Mouse (Mus musculus) layer of hippocampus, adult 9-11 months (tissue): ENCODE measurements around the gene Srrm4.

Experiments used
- DNase-seq: peaks from one replicate; pipeline ENCODE4 v3.0.0; 2022

Srrm4 gene

DNA sequence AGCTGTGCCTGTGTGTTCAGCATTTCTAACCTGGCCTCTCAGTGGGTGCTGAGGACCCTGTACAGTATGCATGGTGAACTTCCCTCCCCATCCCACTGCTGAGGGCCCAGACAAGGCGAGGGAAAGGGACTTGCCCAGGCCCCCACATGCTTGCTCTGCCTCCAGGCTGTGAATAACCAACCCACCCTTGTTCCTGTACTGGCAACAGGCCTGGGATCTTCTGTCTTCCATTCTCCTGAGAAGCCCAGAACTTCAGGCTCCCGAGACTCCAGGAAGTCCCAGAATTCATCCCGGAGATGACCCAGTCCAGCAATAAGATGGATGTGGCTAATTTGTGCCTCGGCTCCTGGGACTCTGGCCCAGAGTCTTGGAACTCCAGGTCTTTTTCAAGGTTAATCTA is 105.5 kb downstream of the Srrm4 start:
- DNase-seq: no peak

DNA sequence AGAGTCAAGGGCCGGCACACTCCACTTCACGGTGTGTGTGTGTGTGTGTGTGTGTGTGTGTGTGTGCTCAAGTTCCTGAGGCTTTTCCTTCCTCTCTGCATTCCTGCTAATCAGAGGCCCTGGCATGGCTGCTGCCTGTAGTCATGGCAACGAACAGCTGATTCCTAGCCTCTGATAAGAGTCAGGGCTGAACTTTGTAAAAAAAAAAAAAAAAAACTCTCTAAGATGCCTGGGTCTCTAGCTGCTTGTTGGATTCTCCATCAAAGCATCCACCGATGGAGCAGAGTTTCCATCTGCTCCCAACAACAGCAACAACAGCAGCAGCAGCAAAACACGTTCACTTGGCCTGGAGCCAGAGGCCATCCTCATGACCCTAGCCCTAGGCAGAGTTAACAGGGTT is 106.5 kb downstream of the Srrm4 start:
- no peak for DNase-seq

GRCm38 (mm10) chr5:116484236-116484635 is 107.4 kb downstream of the Srrm4 start:
- DNase-seq: no peak

- no peak for DNase-seq
Observed at GRCm38 (mm10) chr5:116478607-116479371, 112.8 kb downstream of the Srrm4 start.

DNA sequence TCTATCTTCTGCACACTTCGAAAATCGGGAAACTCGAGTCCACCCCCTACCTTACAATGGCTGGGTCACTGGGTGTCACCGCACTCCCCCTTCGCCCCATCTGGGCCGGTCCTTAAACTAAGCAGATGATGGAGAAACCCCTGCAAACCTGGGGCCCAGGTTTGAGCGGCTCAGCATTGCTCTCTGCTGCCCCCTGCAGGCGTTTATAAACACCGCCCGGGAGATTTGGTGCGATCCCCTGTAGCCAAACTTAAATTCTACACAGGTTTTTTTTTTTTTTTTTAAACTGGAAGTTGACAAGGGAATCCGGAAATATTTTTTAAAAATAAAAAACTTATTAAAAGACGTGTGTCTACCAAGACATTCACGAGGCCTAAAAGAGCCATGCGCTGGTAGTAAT is 115.6 kb downstream of the Srrm4 start:
- no peak for DNase-seq

GRCm38 (mm10) chr5:116461354-116462042 is 130.1 kb downstream of the Srrm4 start:
- DNase-seq: no peak

- DNase-seq: peak; percentile 63
Observed at GRCm38 (mm10) chr5:116459970-116460369, 131.6 kb downstream of the Srrm4 start.

DNA sequence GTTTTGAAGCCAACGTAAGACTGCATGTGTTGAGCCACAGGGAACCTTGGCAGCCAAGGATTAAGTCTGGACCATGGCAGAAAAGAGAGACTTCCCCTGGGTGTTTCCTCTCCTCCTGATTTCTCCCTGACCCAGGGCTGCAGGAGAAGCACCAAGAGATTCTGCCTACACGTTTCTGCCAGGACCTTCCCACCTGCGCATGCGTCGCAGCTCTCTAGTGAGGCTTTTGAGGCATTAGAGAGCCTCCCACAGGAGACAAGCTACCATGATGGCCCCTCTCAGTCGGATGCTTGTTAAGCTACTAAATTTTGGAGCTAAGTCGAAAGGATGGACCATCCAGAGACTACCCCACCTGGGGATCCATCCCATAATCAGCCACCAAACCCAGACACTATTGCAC is 133.8 kb downstream of the Srrm4 start:
- no peak for DNase-seq

DNA sequence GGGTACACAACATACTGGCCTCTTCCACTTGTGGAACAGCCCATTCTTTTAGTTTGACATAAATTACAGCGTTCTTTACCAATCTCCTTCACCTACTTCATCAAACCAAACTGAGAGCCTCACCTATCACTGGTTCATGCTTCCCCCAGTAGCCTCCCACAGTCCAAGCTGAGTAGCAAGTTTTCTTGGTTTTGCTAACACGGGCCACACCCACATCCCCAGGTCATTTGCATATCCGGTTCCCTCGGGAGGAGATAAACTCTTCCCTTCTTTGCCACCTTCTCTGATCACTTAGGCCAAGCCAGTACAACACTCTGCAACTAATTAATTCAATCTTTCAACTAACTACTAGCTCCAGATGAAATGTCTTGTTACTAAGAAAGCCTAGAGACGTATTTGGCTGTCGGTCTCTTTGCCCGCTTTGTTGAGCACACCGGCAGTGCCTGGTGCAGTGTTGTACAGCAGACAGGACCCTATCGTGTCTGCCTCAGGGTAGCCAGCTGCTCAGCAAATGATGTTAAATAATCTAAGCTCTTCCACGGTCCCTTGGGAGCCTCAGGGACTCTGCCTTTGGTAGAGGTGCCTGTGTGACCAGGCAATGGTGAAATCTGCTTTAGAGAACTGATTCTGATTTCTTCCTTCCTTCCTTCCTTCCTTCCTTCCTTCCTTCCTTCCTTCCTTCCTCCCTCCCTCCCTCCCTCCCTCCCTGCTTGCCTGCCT is 134.7 kb downstream of the Srrm4 start:
- no peak for DNase-seq

GRCm38 (mm10) chr5:116453401-116453851 is 138.2 kb downstream of the Srrm4 start:
- no peak for DNase-seq

- no peak for DNase-seq
Observed at GRCm38 (mm10) chr5:116450901-116451300, 140.7 kb downstream of the Srrm4 start.

- no peak for DNase-seq
Observed at GRCm38 (mm10) chr5:116449522-116450225, 141.9 kb downstream of the Srrm4 start.

GRCm38 (mm10) chr5:116448409-116449191 is 143.0 kb downstream of the Srrm4 start:
- no peak for DNase-seq

GRCm38 (mm10) chr5:116447821-116448350 is 143.7 kb downstream of the Srrm4 start:
- no peak for DNase-seq

DNA sequence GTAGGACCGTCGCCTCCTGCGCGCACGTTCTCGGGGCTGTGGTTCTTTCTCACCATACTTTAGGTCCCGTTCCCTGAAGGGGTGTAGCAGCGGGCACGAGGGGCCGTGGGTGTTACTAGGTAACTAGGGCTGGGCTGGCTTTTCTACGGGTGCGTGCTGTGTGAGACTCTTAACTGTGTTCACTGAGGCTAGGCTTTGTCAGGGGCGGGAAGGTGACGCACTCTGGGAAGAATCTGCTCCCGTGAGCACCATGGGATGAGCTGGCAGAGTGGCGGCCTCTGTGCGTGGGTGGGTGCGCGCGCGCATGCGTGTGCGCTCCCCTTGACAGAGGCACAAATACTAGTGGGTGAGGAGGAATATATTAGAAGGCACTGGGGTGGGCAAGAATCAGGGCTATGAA is 145.1 kb downstream of the Srrm4 start:
- peak; percentile 55 for DNase-seq

DNA sequence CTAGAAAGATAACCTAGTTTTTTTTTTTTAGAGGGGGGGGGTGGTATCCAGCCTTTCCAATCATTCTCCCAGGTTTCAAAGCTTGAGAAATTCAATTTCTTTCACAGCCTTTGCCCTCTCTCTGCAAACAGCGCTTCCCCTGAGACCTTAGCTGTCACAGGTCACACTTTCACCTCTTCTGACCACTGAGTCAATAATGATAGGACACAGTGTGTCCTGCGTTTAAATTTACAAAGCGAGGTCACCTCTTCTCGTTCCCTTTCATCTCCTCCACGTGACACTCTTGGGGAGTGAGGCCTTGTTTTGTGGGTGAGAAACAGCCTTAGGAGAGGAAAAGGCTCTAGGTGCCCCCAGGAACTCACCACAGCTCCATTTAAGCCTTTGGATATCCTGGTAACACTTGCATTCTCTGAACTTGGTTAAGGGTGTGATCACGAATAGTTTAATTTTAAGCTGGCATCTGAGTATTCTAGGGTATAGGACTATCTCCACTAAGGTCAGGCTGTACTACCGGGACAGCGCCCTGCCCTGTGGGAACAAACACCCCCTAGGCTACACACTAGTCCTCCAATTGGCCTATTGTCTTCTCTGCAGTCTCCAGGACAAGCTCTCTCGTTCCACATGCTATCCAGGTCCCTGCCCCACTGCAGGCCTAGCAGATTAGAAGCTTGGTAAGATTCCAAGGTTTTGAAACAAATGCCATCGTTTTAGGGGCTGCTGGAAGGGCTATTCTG is 145.8 kb downstream of the Srrm4 start:
- no peak for DNase-seq

- no peak for DNase-seq
Observed at GRCm38 (mm10) chr5:116444517-116444916, 147.1 kb downstream of the Srrm4 start.

GRCm38 (mm10) chr5:116443459-116443940 is 148.1 kb downstream of the Srrm4 start:
- peak; percentile 71 for DNase-seq

GRCm38 (mm10) chr5:116442697-116443458 is 148.7 kb downstream of the Srrm4 start:
- DNase-seq: peak; percentile 85

DNA sequence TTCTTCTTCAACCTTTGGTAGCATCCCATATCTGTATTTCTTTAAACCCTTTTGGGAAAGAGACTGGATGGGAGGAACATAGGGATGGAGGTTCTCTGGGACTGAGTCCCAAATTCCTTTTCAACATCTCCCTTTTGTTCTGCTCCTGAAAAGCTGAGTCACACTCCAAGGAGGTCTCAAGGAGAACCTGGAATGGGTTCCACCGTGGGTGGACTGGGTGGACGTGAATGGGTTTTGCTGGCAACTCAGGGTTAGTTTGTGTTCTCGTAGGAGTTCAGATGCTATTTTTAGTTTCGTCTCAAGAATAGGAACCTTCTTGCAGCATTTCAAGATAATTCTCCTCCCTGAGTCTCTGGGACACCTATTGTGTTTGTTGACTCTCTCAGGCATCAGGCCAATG is 151.4 kb downstream of the Srrm4 start:
- DNase-seq: peak; percentile 37
